In genomic region chr6:23382283-23383003, GRCm38 (mm10) we compare ENCODE assay signal across 11 mouse cellular contexts.
DNase-seq lines count a peak whose midpoint lies in the region; ATAC-seq and TF ChIP-seq lines count a peak whose summit lies in the region.
"Had no signal": no experiment of that assay in that cellular context is flagged by ENCODE, and none has a peak within 500 bp of the region (broad histone marks: within the 10 kb centered on the region; RNA-seq: fewer than 3 reads in every experiment).

No protein-coding gene starts in this region.

- no peaks in the 10 kb centered on the region for H3K9me3 ChIP-seq in forebrain, embryonic 14.5 days (replicated peaks; ENCODE audit: control insufficient read depth, low read length)
- no peaks in the 10 kb centered on the region for H3K9me3 ChIP-seq in limb, embryonic 11.5 days (ENCODE audit: control insufficient read depth, low read length)
- no peaks in the 10 kb centered on the region for H3K9me3 ChIP-seq in neural tube, embryonic 14.5 days (ENCODE audit: control insufficient read depth, low read length)
- H3K9me3 ChIP-seq in heart, embryonic 11.5 days (replicated peaks; ENCODE audit: control insufficient read depth, low read length), result no peaks in the 10 kb centered on the region
- H3K9me3 ChIP-seq: liver, embryonic 15.5 days had no signal

- peak overlapping the region; percentile 41 for H3K4me2 ChIP-seq in forebrain, embryonic 14.5 days (ENCODE audit: low read length)
- no peak overlapping the region for H3K4me2 ChIP-seq in limb, embryonic 11.5 days (ENCODE audit: low read depth, severe bottlenecking)
- H3K4me2 ChIP-seq in neural tube, embryonic 14.5 days (ENCODE audit: low read depth, low read length), result peak overlapping the region; percentile 26
- H3K4me2 ChIP-seq in heart, embryonic 11.5 days, result no peak overlapping the region
- H3K4me2 ChIP-seq: liver, embryonic 15.5 days had no signal

- H3K27ac ChIP-seq in forebrain, embryonic 14.5 days (ENCODE audit: low read depth, low read length), result no peak overlapping the region
- H3K27ac ChIP-seq in limb, embryonic 11.5 days (replicated peaks; ENCODE audit: low read depth, low read length), result no peak overlapping the region
- H3K27ac ChIP-seq in neural tube, embryonic 14.5 days (ENCODE audit: low read depth, low read length), result no peak overlapping the region
- no peak overlapping the region for H3K27ac ChIP-seq in heart, embryonic 11.5 days (ENCODE audit: low read depth, low read length)
- no peak overlapping the region for H3K27ac ChIP-seq in heart, adult 2 months
- H3K27ac ChIP-seq: liver, embryonic 15.5 days had no signal

- intact Hi-C loops in heart, adult 2 months (cut with DNase I), result no loop called here

- no peak for TF ChIP-seq POLR2A in heart, adult 2 months (IDR thresholded peaks at IDR 0.05; ENCODE audit: insufficient read depth, low read depth, low read length)

- peak; percentile 3 to 26 for DNase-seq in layer of hippocampus, adult 18-20 months (ENCODE audit: low spot score in 2 of 2)
- DNase-seq in layer of hippocampus, adult 8-10 months (ENCODE audit: low spot score in 2 of 2), result no peak
- peak; percentile 89 for DNase-seq in forebrain, embryonic 14.5 days (ENCODE audit: low spot score)
- no peak for DNase-seq in limb, embryonic 11.5 days (ENCODE audit: low spot score)
- no peak for DNase-seq in kidney, adult 9 months
- DNase-seq in heart, adult 2 months, result no peak
- DNase-seq: gastrocnemius, postnatal 25 days; right cerebral cortex, adult 18-20 months had no signal

- ATAC-seq in forebrain, embryonic 14.5 days, result peak; percentile 85
- ATAC-seq in limb, embryonic 11.5 days (ENCODE audit: insufficient number of reproducible peaks, low FRiP score, low TSS enrichment, low read depth), result peak; percentile 62; the same call in 1 of the 2 replicates
- peak; percentile 74; the same call in 1 of the 2 replicates for ATAC-seq in neural tube, embryonic 14.5 days (ENCODE audit: low read depth)
- no peak for ATAC-seq in heart, embryonic 11.5 days (replicated peaks; ENCODE audit: insufficient number of reproducible peaks, low FRiP score, low TSS enrichment)

- no peaks in the 10 kb centered on the region for H3K36me3 ChIP-seq in forebrain, embryonic 14.5 days (ENCODE audit: control insufficient read depth, insufficient read depth, low read length)
- H3K36me3 ChIP-seq in limb, embryonic 11.5 days (ENCODE audit: control insufficient read depth, insufficient read depth, low read length), result no peaks in the 10 kb centered on the region
- no peaks in the 10 kb centered on the region for H3K36me3 ChIP-seq in neural tube, embryonic 14.5 days (ENCODE audit: control insufficient read depth, insufficient read depth, low read length)
- no peaks in the 10 kb centered on the region for H3K36me3 ChIP-seq in heart, embryonic 11.5 days (ENCODE audit: control insufficient read depth, insufficient read depth, low read length)
- H3K36me3 ChIP-seq in heart, adult 2 months (ENCODE audit: control insufficient read depth, insufficient read depth, low read length), result no peaks in the 10 kb centered on the region
- H3K36me3 ChIP-seq: liver, embryonic 15.5 days had no signal

- TF ChIP-seq CTCF in heart, adult 2 months (IDR thresholded peaks at IDR 0.05), result no peak

- no peak overlapping the region for H3K4me3 ChIP-seq in forebrain, embryonic 14.5 days (ENCODE audit: low read depth, low read length)
- H3K4me3 ChIP-seq in limb, embryonic 11.5 days (ENCODE audit: low read depth, low read length), result no peak overlapping the region
- H3K4me3 ChIP-seq in neural tube, embryonic 14.5 days (ENCODE audit: low read depth, low read length), result no peak overlapping the region
- H3K4me3 ChIP-seq in heart, embryonic 11.5 days (ENCODE audit: low read depth, low read length), result no peak overlapping the region
- no peak overlapping the region for H3K4me3 ChIP-seq in heart, adult 2 months
- H3K4me3 ChIP-seq: liver, embryonic 15.5 days had no signal

- H3K4me1 ChIP-seq in forebrain, embryonic 14.5 days (ENCODE audit: control insufficient read depth, insufficient read depth, low read length), result peaks cover 13% of the 10 kb centered on the region
- H3K4me1 ChIP-seq in limb, embryonic 11.5 days (ENCODE audit: control insufficient read depth, insufficient read depth, low read length), result peaks cover 3% of the 10 kb centered on the region; the same call in 1 of the 2 replicates
- peaks cover 6% of the 10 kb centered on the region; the same call in 1 of the 2 replicates for H3K4me1 ChIP-seq in neural tube, embryonic 14.5 days (ENCODE audit: control insufficient read depth, insufficient read depth, low read length)
- H3K4me1 ChIP-seq in heart, embryonic 11.5 days (ENCODE audit: control insufficient read depth, insufficient read depth, low read length), result no peaks in the 10 kb centered on the region
- no peaks in the 10 kb centered on the region for H3K4me1 ChIP-seq in heart, adult 2 months (ENCODE audit: control insufficient read depth, insufficient read depth, low read length)
- H3K4me1 ChIP-seq: liver, embryonic 15.5 days had no signal

- TF ChIP-seq EP300 in heart, adult 2 months (IDR thresholded peaks at IDR 0.05; ENCODE audit: insufficient read depth, low read depth, low read length), result no peak

- H3K79me2 ChIP-seq in heart, adult 2 months (replicated peaks; ENCODE audit: control insufficient read depth, insufficient read depth, low read length), result no peaks in the 10 kb centered on the region

- peaks cover 18% of the 10 kb centered on the region for H3K27me3 ChIP-seq in forebrain, embryonic 14.5 days (replicated peaks; ENCODE audit: control insufficient read depth, insufficient read depth, low read length)
- H3K27me3 ChIP-seq in limb, embryonic 11.5 days (ENCODE audit: control insufficient read depth, insufficient read depth, low read length), result no peaks in the 10 kb centered on the region
- no peaks in the 10 kb centered on the region for H3K27me3 ChIP-seq in neural tube, embryonic 14.5 days (ENCODE audit: control insufficient read depth, insufficient read depth, low read length)
- H3K27me3 ChIP-seq in heart, embryonic 11.5 days (ENCODE audit: control insufficient read depth, insufficient read depth, low read length), result no peaks in the 10 kb centered on the region
- H3K27me3 ChIP-seq in heart, adult 2 months (ENCODE audit: control insufficient read depth, insufficient read depth, low read length), result no peaks in the 10 kb centered on the region
- H3K27me3 ChIP-seq: liver, embryonic 15.5 days had no signal

- WGBS in forebrain, embryonic 14.5 days, result 1% methylated on average over 12 of the region's 12 CpGs
- 19% methylated on average over 12 of the region's 12 CpGs for WGBS in limb, embryonic 11.5 days
- 14% methylated on average over 12 of the region's 12 CpGs for WGBS in neural tube, embryonic 14.5 days
- 47% methylated on average over 12 of the region's 12 CpGs for WGBS in heart, embryonic 11.5 days (ENCODE audit: insufficient replicate concordance)
- 42% methylated on average over 12 of the region's 12 CpGs for WGBS in heart, adult 2 months

- no peak overlapping the region for H3K9ac ChIP-seq in forebrain, embryonic 14.5 days (ENCODE audit: low read length)
- no peak overlapping the region for H3K9ac ChIP-seq in limb, embryonic 11.5 days (ENCODE audit: low read length)
- H3K9ac ChIP-seq in neural tube, embryonic 14.5 days (replicated peaks; ENCODE audit: low read depth, low read length), result no peak overlapping the region
- H3K9ac ChIP-seq in heart, embryonic 11.5 days (ENCODE audit: low read depth, low read length), result no peak overlapping the region
- no peak overlapping the region for H3K9ac ChIP-seq in heart, adult 2 months (ENCODE audit: low read depth, low read length)
- H3K9ac ChIP-seq: liver, embryonic 15.5 days had no signal

Comparison
In these comparisons a context has a peak if more than half of its experiments do, and no peak if none do; other contexts are left out.
1. DNase-seq: peak in layer of hippocampus, adult 18-20 months (2 of 2) and forebrain, embryonic 14.5 days (single experiment); none in layer of hippocampus, adult 8-10 months (0 of 2), limb, embryonic 11.5 days (single experiment), kidney, adult 9 months (single experiment) and heart, adult 2 months (0 of 2).
2. H3K4me2 ChIP-seq: peak in forebrain, embryonic 14.5 days (single experiment) and neural tube, embryonic 14.5 days (single experiment); none in limb, embryonic 11.5 days (single experiment) and heart, embryonic 11.5 days (single experiment).